Mouse (Mus musculus): Measurements from ENCODE around the gene Rab11fip2.

Gene Rab11fip2

DNA sequence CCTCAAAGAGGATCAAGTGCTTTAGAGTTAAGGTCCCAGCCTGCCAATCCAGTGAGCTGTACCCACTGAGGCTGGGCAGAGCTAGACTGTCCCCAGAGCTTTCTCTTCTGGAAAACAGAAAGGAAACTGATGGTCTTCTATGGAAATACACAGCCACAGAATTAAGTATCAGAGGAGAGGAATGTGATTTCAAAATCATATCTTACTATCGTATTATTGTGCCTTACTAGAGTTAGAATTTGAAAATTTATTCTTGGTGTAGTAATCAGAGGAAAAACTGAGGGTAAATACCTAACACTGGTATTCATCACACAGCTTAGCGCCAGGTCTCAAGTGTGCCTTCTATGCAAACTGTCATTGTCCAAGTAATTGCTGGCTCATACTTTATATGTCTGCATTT lies 54.6 kb downstream of the Rab11fip2 start:
- TF ChIP-seq GATA4 (IDR thresholded peaks at IDR 0.05; ENCODE audit: insufficient replicate concordance, low read length): no peak

DNA sequence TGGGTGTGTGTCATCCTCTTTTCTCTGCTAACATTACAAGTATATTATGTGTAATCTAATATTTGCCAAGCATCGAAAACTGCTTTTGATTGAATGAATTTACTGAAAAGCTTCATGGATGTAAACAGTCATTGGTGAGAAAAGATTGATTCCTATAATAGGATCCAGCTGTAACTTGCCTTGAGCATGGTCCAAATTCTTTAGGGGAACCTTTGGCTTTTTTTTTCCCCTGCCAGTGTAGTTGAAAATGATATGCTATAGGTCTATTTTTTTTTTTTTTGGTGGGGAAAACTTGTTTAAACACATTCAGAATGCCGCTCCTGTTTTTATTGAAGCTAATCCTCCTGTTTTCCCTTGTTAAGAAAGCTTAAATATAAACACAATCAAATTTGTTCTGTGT lies 55.6 kb downstream of the Rab11fip2 start:
- no peak for TF ChIP-seq GATA4 (IDR thresholded peaks at IDR 0.05; ENCODE audit: insufficient replicate concordance, low read length)

DNA sequence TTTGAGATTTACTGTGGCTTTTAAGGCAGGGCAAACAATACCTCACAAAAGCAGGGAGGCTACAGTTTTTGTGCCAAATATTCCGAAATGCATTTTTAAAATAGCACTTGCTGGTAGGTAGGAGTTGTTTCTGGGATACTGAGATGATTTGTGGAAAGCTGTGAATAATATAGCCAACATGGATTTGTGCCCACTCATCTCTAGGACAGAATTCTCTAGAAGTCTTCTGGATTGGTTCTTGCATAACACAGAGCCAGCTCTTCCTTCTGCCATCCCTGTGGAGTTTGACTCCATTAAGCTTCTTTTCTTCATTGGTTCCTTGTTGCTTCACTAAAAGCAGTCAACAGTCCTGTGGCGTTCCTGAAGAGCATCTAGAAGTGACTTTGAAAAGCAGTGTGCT lies 58.2 kb downstream of the Rab11fip2 start:
- no peak for TF ChIP-seq GATA4 (IDR thresholded peaks at IDR 0.05; ENCODE audit: insufficient replicate concordance, low read length)

DNA sequence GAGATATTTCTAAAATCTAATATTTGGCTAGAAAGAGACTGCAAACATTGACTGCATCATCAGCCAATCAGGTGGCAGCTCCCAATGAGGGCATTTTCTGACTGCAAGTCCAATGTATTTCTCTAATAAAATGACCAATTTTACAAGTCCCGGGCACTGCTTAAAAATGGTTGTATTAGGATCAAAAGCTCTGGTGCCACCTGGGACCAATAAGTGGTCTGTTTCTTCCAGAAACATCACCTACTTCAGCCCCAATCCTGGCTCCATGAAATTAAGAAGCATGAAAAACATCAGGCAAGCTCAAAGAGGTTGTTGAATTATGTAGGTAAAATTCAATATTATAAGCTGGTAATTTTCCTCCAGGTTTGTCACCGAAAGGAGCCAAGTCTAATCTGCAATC lies 66.2 kb downstream of the Rab11fip2 start:
- TF ChIP-seq GATA4 (IDR thresholded peaks at IDR 0.05; ENCODE audit: insufficient replicate concordance, low read length): no peak

DNA sequence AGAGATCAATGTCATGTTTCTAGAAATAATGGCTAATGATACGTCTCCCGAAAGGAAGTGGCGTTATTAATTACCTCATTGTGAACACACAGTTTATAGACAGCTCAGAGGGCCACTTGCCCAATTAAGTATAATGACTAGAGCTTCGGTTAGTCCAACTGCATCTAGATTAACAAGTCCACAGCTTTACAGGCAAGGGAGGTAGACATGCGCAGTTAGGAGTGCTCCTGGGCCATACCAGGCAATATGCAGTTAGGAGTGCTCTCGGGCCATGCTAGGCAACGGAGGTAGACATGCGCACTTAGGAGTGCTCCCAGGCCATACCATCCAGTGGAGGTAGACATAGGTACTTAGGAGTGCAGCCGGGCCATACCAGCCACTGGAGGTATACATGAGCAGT lies 76.8 kb downstream of the Rab11fip2 start:
- TF ChIP-seq GATA4 (IDR thresholded peaks at IDR 0.05; ENCODE audit: insufficient replicate concordance, low read length): no peak

DNA sequence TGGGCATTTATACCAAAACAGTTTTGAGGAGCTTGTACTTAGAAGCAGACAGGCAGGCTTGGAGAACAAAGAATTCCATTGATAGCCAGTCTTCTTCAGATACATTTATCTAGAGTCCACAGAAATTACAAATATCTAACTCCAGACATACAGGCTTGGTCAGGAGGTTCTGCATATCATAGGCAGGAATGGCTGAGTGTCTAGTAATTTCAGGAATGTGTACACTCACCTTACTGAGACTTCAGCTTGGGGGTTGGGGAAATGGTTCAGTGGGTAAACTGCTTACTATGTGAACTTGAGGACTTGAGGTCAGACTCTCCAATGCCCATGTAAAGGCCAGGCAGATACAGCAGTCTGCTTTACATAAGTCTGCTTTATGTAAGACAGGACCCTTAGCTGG lies 81.0 kb downstream of the Rab11fip2 start:
- no peak for TF ChIP-seq GATA4 (IDR thresholded peaks at IDR 0.05; ENCODE audit: insufficient replicate concordance, low read length)

DNA sequence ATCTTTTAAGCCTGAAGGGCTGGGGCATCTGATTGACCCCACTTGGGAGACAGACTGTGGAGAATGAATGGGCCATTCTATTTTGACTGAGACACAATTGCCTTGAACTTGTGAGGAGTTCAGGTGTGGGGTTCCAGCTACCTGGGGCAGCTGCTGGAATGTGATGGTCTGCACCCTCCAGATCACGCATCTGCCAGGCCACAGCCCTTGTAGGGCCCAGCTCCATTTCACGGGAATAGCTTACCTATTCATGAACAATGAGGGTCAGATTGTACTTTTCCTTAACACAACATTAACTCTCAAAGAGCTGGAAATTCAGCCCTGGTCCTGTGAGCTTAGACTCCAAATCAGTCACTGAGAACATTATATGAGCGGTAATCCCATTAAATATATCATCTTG lies 82.7 kb downstream of the Rab11fip2 start:
- TF ChIP-seq GATA4 (IDR thresholded peaks at IDR 0.05; ENCODE audit: insufficient replicate concordance, low read length): no peak

DNA sequence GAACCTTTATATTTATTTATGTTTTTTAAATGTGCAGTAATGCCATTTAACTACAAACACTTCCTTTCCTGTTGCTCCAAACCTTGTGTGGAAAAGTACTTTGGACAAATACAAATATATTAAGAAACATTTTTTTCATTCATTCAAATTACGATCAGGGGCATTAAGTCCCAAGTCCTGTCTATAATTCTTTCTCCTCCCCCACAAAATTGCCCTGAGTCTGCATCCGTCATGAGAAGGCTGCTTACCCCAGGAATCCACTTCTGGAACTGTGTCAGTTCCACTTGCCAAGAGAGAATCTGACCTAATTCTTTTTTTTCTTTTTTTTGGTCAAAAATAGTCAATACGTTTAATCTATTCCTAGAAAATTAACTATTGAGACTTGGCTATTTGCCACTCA lies 90.4 kb downstream of the Rab11fip2 start:
- TF ChIP-seq GATA4 (IDR thresholded peaks at IDR 0.05; ENCODE audit: insufficient replicate concordance, low read length): no peak
